Mouse (Mus musculus) splenic B cell, adult 2 months (primary cell): ENCODE data around the gene Bahcc1.

Source experiments
- DNase-seq: peaks from one replicate; pipeline ENCODE4 v3.0.0-alpha.2; 2011; ENCODE audit warnings: low read depth, low spot score
- H3K27me3 ChIP-seq: 2 replicates; pipeline ENCODE4 v1.6.1; 2012; ENCODE audit warnings: mild to moderate bottlenecking, low read length, moderate library complexity, mixed read lengths; ENCODE audit not compliant: control insufficient read depth, poor library complexity, insufficient read depth, severe bottlenecking
- H3K36me3 ChIP-seq: 2 replicates; pipeline ENCODE4 v1.6.1; 2012; ENCODE audit warnings: mild to moderate bottlenecking, low read length, moderate library complexity, mixed read lengths; ENCODE audit not compliant: control insufficient read depth, poor library complexity, insufficient read depth, severe bottlenecking

Bahcc1 gene

DNA sequence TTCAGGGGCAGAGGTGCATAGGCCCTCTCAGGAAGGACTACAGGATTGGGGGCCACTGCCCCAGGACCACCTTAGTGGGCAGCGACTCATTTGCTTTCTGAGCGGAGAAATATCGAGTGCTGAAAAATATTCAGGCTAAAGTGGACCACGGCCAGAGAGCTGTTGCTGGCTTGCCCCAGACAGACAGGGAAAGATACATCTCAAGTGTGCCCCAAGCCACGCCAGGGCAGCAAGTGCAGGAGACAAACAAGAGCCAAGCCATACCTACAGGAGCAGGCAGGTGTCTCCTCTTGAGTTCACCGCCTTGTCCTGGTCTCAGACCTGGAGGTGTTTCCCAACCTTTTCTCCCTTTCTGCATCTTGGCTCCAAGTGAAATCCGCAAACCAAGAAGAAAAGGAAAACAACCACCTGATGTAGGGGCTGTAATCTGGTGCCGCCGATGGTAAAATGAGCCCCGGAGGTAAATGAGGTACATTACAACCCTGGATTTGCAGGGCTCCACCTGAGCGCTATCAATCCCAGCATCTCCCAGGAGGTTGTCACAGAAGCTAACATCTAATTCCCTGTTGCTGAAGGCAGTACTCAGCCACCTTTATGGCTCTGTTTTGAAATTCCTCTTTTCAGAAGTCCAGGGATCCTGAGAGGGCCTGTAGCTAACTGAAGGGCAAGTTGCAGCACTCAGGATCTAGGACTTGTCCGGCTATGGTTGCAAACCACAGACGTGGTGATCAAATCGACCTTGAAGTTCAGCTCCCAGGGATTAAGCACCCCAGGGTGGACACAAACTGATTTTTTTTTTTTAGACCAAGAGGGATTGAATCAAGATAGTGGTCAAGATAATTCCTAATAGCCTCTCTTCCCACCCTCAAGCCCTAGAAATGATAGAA is 42.0 kb upstream of the Bahcc1 start:
- H3K27me3 ChIP-seq = peaks cover 7% of the 10 kb centered on the region
- DNase-seq = no peak
- no peaks in the 10 kb centered on the region for H3K36me3 ChIP-seq

DNA sequence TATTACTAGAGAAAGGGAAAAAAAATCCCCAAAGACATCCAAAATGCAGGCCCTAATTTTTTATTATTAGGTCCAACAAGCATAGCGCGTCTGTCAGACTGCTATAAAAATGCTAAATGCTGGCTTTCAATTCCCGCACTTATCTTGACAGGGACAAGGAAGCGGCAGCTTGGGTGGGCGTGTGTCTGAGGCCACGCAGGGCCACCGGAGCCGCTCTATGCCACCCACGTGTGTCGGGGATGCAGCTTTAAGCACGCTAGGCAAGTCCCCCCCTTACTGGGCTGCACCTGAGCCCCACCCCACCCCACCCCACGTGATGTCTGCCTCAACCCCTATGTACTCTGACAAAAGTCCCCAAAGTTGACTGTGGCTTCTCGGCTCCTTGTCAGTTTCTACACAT is 33.9 kb upstream of the Bahcc1 start:
- H3K36me3 ChIP-seq = no peaks in the 10 kb centered on the region
- no peak for DNase-seq
- no peaks in the 10 kb centered on the region for H3K27me3 ChIP-seq

GRCm38 (mm10) chr11:120199766-120200165 is 33.0 kb upstream of the Bahcc1 start:
- Histone ChIP-seq H3K36me3 (no peaks in the 10 kb centered on the region), H3K27me3 (no peaks in the 10 kb centered on the region)
- no peak for DNase-seq

GRCm38 (mm10) chr11:120200621-120201020 is 32.1 kb upstream of the Bahcc1 start:
- Histone ChIP-seq H3K36me3 (no peaks in the 10 kb centered on the region), H3K27me3 (no peaks in the 10 kb centered on the region)
- DNase-seq = no peak

DNA sequence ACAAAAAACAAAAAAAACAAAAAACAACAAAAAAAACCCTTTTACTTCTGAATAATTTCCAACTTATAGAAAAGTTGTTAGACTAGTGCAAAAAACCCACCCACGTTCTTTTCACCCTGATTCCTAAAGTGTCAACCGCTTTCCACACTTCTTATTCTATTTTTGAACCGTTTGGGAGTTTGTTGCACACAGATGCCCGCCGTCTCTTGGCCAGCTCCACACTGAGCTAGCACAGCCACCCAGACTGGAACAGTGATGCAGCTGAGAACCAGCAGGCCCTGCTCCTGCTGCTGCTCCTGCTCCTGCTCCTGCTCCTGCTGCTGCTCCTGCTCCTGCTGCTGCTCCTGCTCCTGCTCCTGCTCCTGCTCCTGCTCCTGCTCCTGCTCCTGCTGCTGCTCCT is 28.5 kb upstream of the Bahcc1 start:
- Histone ChIP-seq H3K27me3 (no peaks in the 10 kb centered on the region), H3K36me3 (no peaks in the 10 kb centered on the region)
- no peak for DNase-seq

DNA sequence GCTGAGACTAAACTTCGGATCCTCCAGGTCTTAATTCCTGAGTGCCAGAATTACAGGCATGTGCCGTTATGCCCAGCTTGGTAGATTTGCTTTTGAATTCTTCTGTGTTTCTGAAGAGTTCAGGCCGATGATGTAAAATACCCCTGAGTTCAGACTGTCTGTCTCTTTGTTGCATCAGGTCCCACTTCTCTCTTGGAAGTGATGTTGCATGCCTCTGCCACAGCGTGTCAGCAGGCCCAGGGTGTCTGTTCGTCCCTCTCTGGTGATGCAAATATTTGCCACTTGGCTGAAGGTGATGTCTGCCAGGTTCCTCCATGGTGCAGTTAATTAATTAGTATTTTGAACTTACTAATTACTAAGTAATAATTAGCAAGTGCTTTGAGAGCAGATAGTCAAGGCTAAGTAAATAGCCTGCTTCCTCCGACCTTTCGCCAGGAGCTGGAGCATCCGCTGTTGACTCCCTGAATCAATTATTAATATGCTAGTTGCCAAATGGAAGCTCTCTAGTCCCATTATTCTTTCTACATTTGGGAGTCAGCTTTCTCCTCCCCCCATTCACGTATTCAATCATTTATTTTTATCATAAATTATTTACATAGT is 26.6 kb upstream of the Bahcc1 start:
- no peak for DNase-seq
- H3K36me3 ChIP-seq = no peaks in the 10 kb centered on the region
- H3K27me3 ChIP-seq = no peaks in the 10 kb centered on the region

- Histone ChIP-seq H3K36me3 (no peaks in the 10 kb centered on the region), H3K27me3 (no peaks in the 10 kb centered on the region)
- no peak for DNase-seq
Measured at GRCm38 (mm10) chr11:120206669-120207090, 26.1 kb upstream of the Bahcc1 start.

- no peaks in the 10 kb centered on the region for H3K36me3 ChIP-seq
- DNase-seq = peak; percentile 65
- H3K27me3 ChIP-seq = no peaks in the 10 kb centered on the region
Measured at GRCm38 (mm10) chr11:120208848-120209247, 23.9 kb upstream of the Bahcc1 start.

GRCm38 (mm10) chr11:120209462-120209861 is 23.3 kb upstream of the Bahcc1 start:
- peak; percentile 17 for DNase-seq

GRCm38 (mm10) chr11:120215726-120216241 is 17.0 kb upstream of the Bahcc1 start:
- no peaks in the 10 kb centered on the region; the same call in 1 of the 2 replicates for H3K27me3 ChIP-seq
- no peaks in the 10 kb centered on the region for H3K36me3 ChIP-seq
- DNase-seq = no peak

More at GRCm38 (mm10) chr11:120209462-120209861, 23.3 kb upstream of the Bahcc1 start:
- Histone ChIP-seq H3K27me3 (no peaks in the 10 kb centered on the region), H3K36me3 (no peaks in the 10 kb centered on the region)

DNA sequence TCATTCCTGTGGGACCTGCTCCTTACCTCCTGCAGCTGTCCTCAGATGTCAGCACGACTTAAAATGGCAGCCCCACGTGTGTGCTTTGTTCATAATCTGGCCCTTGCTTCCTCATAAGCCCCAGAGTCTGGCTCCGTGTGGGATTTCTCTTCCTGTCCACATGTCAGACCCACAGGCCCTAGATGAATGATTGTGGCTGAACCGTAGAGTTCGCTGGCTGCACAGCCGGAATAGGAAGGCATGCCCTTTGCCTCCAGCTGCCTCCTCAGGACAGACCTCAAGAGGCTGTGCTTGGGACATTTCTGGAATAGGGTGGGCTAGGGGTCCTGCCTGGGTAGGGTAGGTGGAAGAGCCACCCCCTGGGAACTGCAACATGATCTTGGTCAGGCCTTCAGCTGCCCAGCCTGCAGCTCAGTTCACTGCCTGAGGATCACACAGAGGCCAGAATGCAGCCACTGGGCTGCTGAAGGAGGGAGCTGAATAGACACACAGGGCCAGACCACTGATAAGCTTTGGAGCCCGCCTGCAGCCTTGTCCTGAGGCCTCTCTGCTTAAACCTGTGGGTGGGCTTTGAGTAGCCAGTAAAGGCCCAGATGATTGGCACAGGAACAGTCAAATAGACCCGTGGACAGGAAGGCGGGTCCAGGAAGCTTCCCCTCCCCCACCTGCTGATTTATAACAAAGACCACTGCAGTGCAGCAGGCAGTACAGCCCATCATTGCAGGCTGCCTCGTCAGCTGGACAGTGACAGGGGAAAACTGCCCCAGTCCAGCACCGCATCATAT is 16.0 kb upstream of the Bahcc1 start:
- DNase-seq = no peak
- Histone ChIP-seq H3K36me3 (no peaks in the 10 kb centered on the region), H3K27me3 (no peaks in the 10 kb centered on the region; the same call in 1 of the 2 replicates)

- H3K27me3 ChIP-seq = no peaks in the 10 kb centered on the region; the same call in 1 of the 2 replicates
- H3K36me3 ChIP-seq = no peaks in the 10 kb centered on the region
- DNase-seq = no peak
Measured at GRCm38 (mm10) chr11:120218176-120218856, 14.4 kb upstream of the Bahcc1 start.

- Histone ChIP-seq H3K27me3 (no peaks in the 10 kb centered on the region; the same call in 1 of the 2 replicates), H3K36me3 (no peaks in the 10 kb centered on the region)
- DNase-seq = no peak
Measured at GRCm38 (mm10) chr11:120218946-120219345, 13.8 kb upstream of the Bahcc1 start.

DNA sequence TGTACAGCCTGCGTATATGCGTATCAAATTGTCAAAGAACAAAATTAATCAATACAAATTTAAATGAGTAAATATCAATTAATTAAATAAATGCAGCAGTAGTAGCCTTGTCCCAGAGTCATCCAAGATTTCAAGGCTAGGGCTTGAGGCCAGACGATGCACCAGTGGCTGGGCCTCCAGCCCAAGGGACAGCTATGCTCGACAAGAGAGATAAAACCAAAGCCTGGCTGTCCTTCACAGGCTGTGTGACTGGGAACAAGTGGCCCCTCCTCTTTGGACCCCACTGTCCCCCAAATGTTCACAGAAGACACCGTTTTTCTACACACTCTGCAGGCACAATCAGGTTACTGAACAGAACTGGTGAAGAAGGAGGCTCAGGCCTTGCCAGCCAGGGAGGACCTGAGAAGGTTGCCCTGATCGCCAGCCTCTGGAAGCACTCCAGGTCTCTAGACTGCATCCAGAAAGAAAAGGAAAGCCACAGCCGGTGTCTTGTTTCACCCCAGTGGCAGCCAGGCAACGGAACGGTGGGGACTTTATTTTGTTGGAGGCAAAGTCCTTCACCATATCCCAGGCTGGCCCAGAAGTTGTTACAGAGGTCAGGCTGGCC is 12.7 kb upstream of the Bahcc1 start:
- DNase-seq = no peak
- Histone ChIP-seq H3K36me3 (no peaks in the 10 kb centered on the region), H3K27me3 (no peaks in the 10 kb centered on the region; the same call in 1 of the 2 replicates)
